Mouse (Mus musculus) CH12.LX (cell line): ENCODE data around the gene Klhl7. TPM values are rescaled to one million over a fixed set of nuclear protein-coding genes. Genes with fewer than 3 reads are reported as not detected.

Source experiments
- DNase-seq: peaks from one replicate; pipeline ENCODE4 v3.0.0-alpha.2; 2013; ENCODE audit errors: extremely low read depth
- H3K27ac ChIP-seq: 2 replicates; pipeline ENCODE4 v1.5.1; 2012; ENCODE audit warnings: low read depth, mild to moderate bottlenecking, control low read depth, moderate library complexity; ENCODE audit not compliant: insufficient read depth
- H3K27me3 ChIP-seq: replicated peaks from 2 replicates; pipeline ENCODE3; 2012; ENCODE audit warnings: inconsistent platforms
- H3K36me3 ChIP-seq, 2 experiments: replicated peaks in 1 of 2; 2 replicates each; pipeline versions ENCODE3 to v1.6.1; 2012; ENCODE audit warnings: inconsistent platforms in 1 of 2, low read length in 1 of 2, mild to moderate bottlenecking in 1 of 2, mixed read lengths in 1 of 2, moderate library complexity in 1 of 2; ENCODE audit not compliant: control insufficient read depth in 1 of 2, insufficient read depth in 1 of 2
- H3K4me1 ChIP-seq, 2 experiments: 2 replicates each; pipeline ENCODE4 v1.6.1; 2012; ENCODE audit warnings: inconsistent platforms in 1 of 2, moderate library complexity in 1 of 2; ENCODE audit not compliant: insufficient read depth in 2 of 2, control insufficient read depth in 1 of 2
- H3K4me2 ChIP-seq: 2 replicates; pipeline ENCODE4 v1.6.1; 2012; ENCODE audit warnings: low read depth, mild to moderate bottlenecking, control low read depth; ENCODE audit not compliant: poor library complexity, insufficient read depth, severe bottlenecking
- H3K4me3 ChIP-seq, 3 experiments: fragments of 150-350 bp in 1 of 3; sonication (generic) in 1 of 3; replicated peaks in 1 of 3; 2 replicates each; pipeline versions ENCODE3 to v1.5.1; 2011 to 2012; ENCODE audit warnings: low read depth in 2 of 3, low read length in 2 of 3, mild to moderate bottlenecking in 2 of 3, moderate library complexity in 2 of 3, control low read depth in 1 of 3, improper control_type of control experiment in 1 of 3, inconsistent platforms in 1 of 3, mixed read lengths in 1 of 3; ENCODE audit not compliant: poor library complexity in 1 of 3
- H3K79me2 ChIP-seq: replicated peaks from 2 replicates; pipeline ENCODE4 v1.6.1; 2012; ENCODE audit warnings: mild to moderate bottlenecking, moderate library complexity; ENCODE audit not compliant: control insufficient read depth, poor library complexity, insufficient read depth, severe bottlenecking; ENCODE audit errors: extremely low read depth
- H3K9ac ChIP-seq: 2 replicates; pipeline ENCODE4 v1.6.1; 2012; ENCODE audit warnings: low read depth, mild to moderate bottlenecking, control low read depth, moderate library complexity; ENCODE audit not compliant: insufficient read depth
- H3K9me3 ChIP-seq: replicated peaks from 2 replicates; pipeline ENCODE3; 2012; ENCODE audit warnings: low read length, inconsistent platforms, mixed read lengths
- E2F4 ChIP-seq: IDR thresholded peaks from 2 replicates; pipeline ENCODE4 v1.6.1; 2011; ENCODE audit warnings: low read depth, low read length, improper control_type of control experiment; ENCODE audit not compliant: insufficient replicate concordance
- ELF1 ChIP-seq: IDR thresholded peaks from 2 replicates; pipeline ENCODE4 v1.6.1; 2014; ENCODE audit warnings: low read depth, mild to moderate bottlenecking, inconsistent platforms, low read length, improper control_type of control experiment
- EP300 ChIP-seq: IDR thresholded peaks from 2 replicates; pipeline ENCODE4 v1.6.1; 2011; ENCODE audit warnings: low read length, improper control_type of control experiment
- ETS1 ChIP-seq: conservative IDR thresholded peaks from 2 replicates; pipeline ENCODE4 v1.6.1; 2012; ENCODE audit warnings: low read depth, mild to moderate bottlenecking, inconsistent platforms, low read length, improper control_type of control experiment, moderate library complexity
- GABPA ChIP-seq: IDR thresholded peaks from 2 replicates; pipeline ENCODE4 v1.6.1; 2012; ENCODE audit warnings: low read depth, low read length, improper control_type of control experiment, inconsistent platforms; ENCODE audit not compliant: insufficient replicate concordance
- HCFC1 ChIP-seq: IDR thresholded peaks from 2 replicates; pipeline ENCODE4 v1.6.1; 2012; ENCODE audit warnings: low read depth, mild to moderate bottlenecking, inconsistent platforms, low read length, improper control_type of control experiment
- JUN ChIP-seq: IDR thresholded peaks from 2 replicates; pipeline ENCODE4 v1.6.1; 2011; ENCODE audit warnings: low read depth, mild to moderate bottlenecking, low read length, improper control_type of control experiment, moderate library complexity; ENCODE audit not compliant: insufficient read depth
- JUND ChIP-seq: conservative IDR thresholded peaks from 2 replicates; pipeline ENCODE4 v1.6.1; 2011; ENCODE audit warnings: low read depth, low read length, improper control_type of control experiment
- KAT2A ChIP-seq: IDR thresholded peaks from 2 replicates; pipeline ENCODE4 v1.6.1; 2012; ENCODE audit warnings: low read length, improper control_type of control experiment, inconsistent platforms; ENCODE audit not compliant: insufficient replicate concordance
- MAFK ChIP-seq: IDR thresholded peaks from 2 replicates; pipeline ENCODE4 v1.6.1; 2011; ENCODE audit warnings: low read length, improper control_type of control experiment; ENCODE audit not compliant: insufficient replicate concordance
- MAX ChIP-seq: IDR thresholded peaks from 2 replicates; pipeline ENCODE4 v1.6.1; 2011; ENCODE audit warnings: low read length, improper control_type of control experiment
- MXI1 ChIP-seq: IDR thresholded peaks from 2 replicates; pipeline ENCODE4 v1.6.1; 2011; ENCODE audit warnings: mild to moderate bottlenecking, low read depth, low read length, improper control_type of control experiment
- MYC ChIP-seq: IDR thresholded peaks from 2 replicates; pipeline ENCODE4 v1.6.1; 2011; ENCODE audit warnings: low read depth, mild to moderate bottlenecking, improper control_type of control experiment, low read length
- PAX5 ChIP-seq: IDR thresholded peaks from 2 replicates; pipeline ENCODE4 v1.6.1; 2012; ENCODE audit warnings: low read length, inconsistent platforms, mixed read lengths
- POLR2A ChIP-seq: IDR thresholded peaks from 2 replicates; pipeline ENCODE4 v1.6.1; 2011; ENCODE audit warnings: low read depth, mild to moderate bottlenecking, improper control_type of control experiment, low read length
- POLR2AphosphoS2 ChIP-seq: IDR thresholded peaks from 2 replicates; pipeline ENCODE4 v1.6.1; 2011; ENCODE audit warnings: low read depth, low read length, improper control_type of control experiment
- RAD21 ChIP-seq: IDR thresholded peaks from 2 replicates; pipeline ENCODE4 v1.6.1; 2011; ENCODE audit warnings: low read depth, mild to moderate bottlenecking, low read length, improper control_type of control experiment, moderate library complexity
- RCOR1 ChIP-seq: conservative IDR thresholded peaks from 2 replicates; pipeline ENCODE4 v1.6.1; 2012; ENCODE audit warnings: low read depth, mild to moderate bottlenecking, inconsistent platforms, low read length, improper control_type of control experiment
- ZKSCAN1 ChIP-seq: IDR thresholded peaks from 2 replicates; pipeline ENCODE4 v1.6.1; 2012; ENCODE audit warnings: low read depth, inconsistent platforms, low read length, improper control_type of control experiment, borderline replicate concordance
- dilution Hi-C: fragments of 300-500 bp; cut with MboI; formaldehyde crosslinking; loops from 2 replicates; pipeline ENCODE4 v1.14.3; 2020; ENCODE audit warnings: low sequenced_read_pairs; ENCODE audit not compliant: extremely low pct_unique_long_range_greater_than_20kb, extremely low pct_ligation_motif_present
- in situ Hi-C: fragments of 300-500 bp; cut with MboI; formaldehyde crosslinking; loops from 3 replicates; pipeline ENCODE4 v1.14.3; 2019; ENCODE audit warnings: low sequenced_read_pairs, low pct_ligation_motif_present, low pct_unique_long_range_greater_than_20kb, mixed read lengths
- polyA plus RNA-seq: library from polyadenylated mRNA; unstranded; fragments of >175 nt; gene quantifications from 2 replicates; pipeline ENCODE4 v1.2.1, GENCODE M21; 2012; ENCODE audit warnings: low read depth; ENCODE audit not compliant: insufficient read length
- total RNA-seq, 2 experiments: library from RNA; depleted of rRNA; stranded (reverse); fragments of 300-350 nt in 1 of 2; fragments of >200 nt in 1 of 2; gene quantifications; 2 replicates each; pipeline ENCODE4 v1.2.3; 2012 to 2014

Klhl7 gene
- total and polyA plus RNA-seq, 3 experiments: 20.4 to 71.4 (median 26.5) TPM

DNA sequence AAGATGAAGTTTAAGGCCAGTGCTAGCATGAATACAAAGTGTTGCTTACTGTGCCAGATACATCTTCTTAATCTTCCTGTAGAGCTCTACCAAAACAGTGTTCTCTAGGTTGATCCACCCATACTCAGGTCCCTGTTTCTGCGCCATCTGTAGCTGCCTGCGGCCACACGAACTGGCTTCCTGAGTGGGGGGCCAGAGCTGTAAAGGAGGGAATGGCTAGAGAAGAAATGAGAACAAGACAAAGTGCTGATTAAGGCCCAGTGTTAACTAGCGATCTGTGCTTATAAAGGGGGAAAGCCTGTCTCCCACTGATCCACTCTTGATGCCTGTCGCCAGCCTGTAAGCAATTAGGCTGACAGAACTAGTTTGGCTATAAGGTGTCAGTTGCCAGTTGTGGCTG, 102.9 kb downstream of the Klhl7 start:
- Histone ChIP-seq H3K79me2 (no peaks in the 10 kb centered on the region), H3K4me3 (no peak overlapping the region), H3K27me3 (no peaks in the 10 kb centered on the region), H3K9me3 (no peaks in the 10 kb centered on the region), H3K9ac (no peak overlapping the region), H3K36me3 (no peaks in the 10 kb centered on the region), H3K4me2 (no peak overlapping the region), H3K4me1 (peaks cover 0 to 4% of the 10 kb centered on the region in 2 experiments; a peak in 1 of 4 replicates), H3K27ac (no peak overlapping the region)
- in situ Hi-C loops: no loop called here
- dilution Hi-C loops: no loop called here
- TF ChIP-seq ETS1 (no peak), KAT2A (no peak), E2F4 (no peak), RCOR1 (no peak), HCFC1 (no peak), MAX (no peak), GABPA (no peak)
- DNase-seq: no peak

GRCm38 (mm10) chr5:24207965-24208364, 107.6 kb downstream of the Klhl7 start:
- no peaks in the 10 kb centered on the region for H3K27me3 ChIP-seq
- in situ Hi-C loops: no loop called here
- H3K4me2 ChIP-seq: no peak overlapping the region
- no peak overlapping the region for H3K4me3 ChIP-seq
- dilution Hi-C loops: no loop called here
- H3K9ac ChIP-seq: no peak overlapping the region
- H3K4me1 ChIP-seq: no peaks in the 10 kb centered on the region
- no peak for TF ChIP-seq JUN
- TF ChIP-seq ELF1: no peak
- no peak for TF ChIP-seq PAX5
- no peak for TF ChIP-seq KAT2A
- no peak for TF ChIP-seq EP300
- TF ChIP-seq JUND: no peak
- TF ChIP-seq RCOR1: no peak
- TF ChIP-seq MAX: no peak
- TF ChIP-seq MYC: no peak
- TF ChIP-seq ETS1: no peak
- no peak for TF ChIP-seq MAFK
- TF ChIP-seq MXI1: no peak
- TF ChIP-seq POLR2AphosphoS2: no peak
- TF ChIP-seq POLR2A: no peak
- no peak for TF ChIP-seq ZKSCAN1
- no peak for TF ChIP-seq RAD21
- TF ChIP-seq E2F4: no peak
- TF ChIP-seq, all 38 proteins: peak for 0
- no peak for DNase-seq
- Histone ChIP-seq H3K79me2 (no peaks in the 10 kb centered on the region), H3K36me3 (no peaks in the 10 kb centered on the region), H3K9me3 (no peaks in the 10 kb centered on the region), H3K27ac (no peak overlapping the region)
